Mouse (Mus musculus) megakaryocyte-erythroid progenitor cell, adult 5 weeks (primary cell): ENCODE data around the gene Ampd3. TPM values are rescaled to one million over a fixed set of nuclear protein-coding genes. Genes with fewer than 3 reads are reported as not detected.

Experiments used
- polyA plus RNA-seq: library from polyadenylated mRNA; stranded (reverse); fragments of >175 nt; gene quantifications from 2 replicates; pipeline ENCODE4 v1.2.3, GENCODE M21; 2012

The Ampd3 gene
- polyA plus RNA-seq = 4.5 and 5.1 TPM in 2 replicates

GRCm38 (mm10) chr7:110768001-110768400 lies at the start of gene Ampd3:
Gene Ampd3, plus strand, starts transcription at chr7:110768206.

DNA sequence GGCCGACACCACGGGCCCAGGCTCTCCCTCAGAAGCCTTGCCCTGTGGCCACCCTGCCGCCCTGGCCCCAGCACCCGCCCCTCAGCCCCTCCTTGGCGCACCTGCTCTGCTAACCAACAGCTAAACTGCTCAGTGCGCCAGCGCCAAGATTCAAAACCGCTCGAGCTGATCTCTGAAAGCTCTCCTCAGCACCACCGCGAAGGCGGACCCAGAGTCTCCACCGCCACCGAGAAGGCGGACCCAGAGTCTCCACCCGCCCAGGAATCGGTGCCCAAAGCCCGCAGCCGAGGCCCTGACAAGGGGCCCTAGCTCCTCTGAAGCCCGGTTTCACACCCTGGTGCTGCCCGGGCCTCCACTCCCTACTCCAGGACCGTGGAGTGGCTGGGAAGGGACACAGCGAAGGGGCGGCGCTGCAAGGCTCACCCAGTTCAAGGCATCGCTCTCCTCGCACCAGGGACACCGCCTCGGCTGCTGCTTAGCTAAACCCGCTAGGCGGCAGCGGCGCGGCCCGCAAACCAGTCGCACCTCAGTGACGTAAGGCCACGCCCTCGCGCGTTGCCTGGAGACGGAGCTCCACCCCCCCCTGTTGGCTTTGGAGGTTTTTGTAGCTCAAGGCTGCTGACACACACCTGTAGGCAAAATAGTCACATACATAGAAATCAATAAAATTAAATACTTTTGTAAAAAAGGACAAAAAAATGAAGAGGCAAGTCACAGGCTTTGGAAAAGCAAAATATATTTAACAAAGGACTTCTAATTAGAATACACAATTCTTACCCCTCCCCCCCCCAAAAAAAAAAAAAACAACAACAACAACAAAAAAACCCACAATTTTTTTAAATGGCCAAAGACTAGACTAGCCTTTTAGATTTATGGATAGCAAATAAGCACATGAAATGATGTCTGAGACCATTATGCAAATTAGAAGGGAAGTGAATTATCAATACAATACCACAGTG lies 76.2 kb downstream of the Ampd3 start, which contains the start of gene Rnf141:
Gene Rnf141, minus strand, starts transcription at position 542 of the 959 bp plus-strand sequence.

Other genes starting within 250 kb of the Ampd3 start
- gene Sbf2, start 153.3 kb upstream of the Ampd3 start, polyA plus RNA-seq = 0.17 and 0.19 TPM in 2 replicates
- 0.20 and 0.55 TPM in 2 replicates for gene Adm, start 140.5 kb upstream of the Ampd3 start, polyA plus RNA-seq
- 1.6 and 2.1 TPM in 2 replicates for gene Rnf141, start 76.3 kb downstream of the Ampd3 start, polyA plus RNA-seq
- gene Lyve1, start 95.0 kb downstream of the Ampd3 start, polyA plus RNA-seq = not detected in 2 replicates
- 1.4 and 2.6 TPM in 2 replicates for gene Mrvi1, start 214.3 kb downstream of the Ampd3 start, polyA plus RNA-seq